Mouse (Mus musculus): ENCODE data around the gene Nipsnap1.

The Nipsnap1 gene

DNA sequence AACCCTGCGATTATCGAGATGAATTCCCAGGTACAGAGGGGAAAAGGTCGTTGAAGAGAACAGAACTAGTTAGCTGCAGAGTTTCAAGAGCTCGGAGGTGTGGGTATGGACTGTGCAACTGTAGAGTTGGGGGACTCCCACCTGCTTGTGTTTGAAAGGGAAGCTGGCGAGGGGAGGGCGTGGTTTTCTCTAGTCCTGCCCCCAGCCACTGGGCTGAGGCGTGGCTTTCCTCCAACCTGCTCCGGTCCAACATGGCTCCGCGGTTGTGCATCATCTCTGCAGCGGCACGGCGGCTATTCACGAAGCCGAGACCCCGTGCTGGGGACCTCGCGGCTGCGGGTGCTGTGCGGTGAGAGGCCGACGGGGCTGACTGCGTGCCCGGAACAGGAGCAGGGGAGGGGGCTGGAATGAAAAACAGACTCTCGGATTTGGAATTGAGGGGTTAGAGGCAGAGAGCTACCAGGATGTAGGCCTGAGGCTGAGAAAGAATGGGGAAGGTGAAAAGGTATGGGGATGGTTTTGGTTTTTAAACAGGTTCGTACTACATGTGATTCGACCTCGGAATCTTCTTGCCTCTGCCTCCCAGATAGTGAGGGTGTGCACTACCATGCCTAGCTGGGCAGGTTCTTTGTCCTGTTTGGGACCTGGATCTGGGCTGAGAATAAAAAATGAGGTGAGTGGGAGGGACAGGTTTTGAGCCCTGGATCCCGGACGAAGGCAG is at the start of gene Nipsnap1:
Gene Nipsnap1, plus strand, starts transcription at position 197 of the 721 bp plus-strand sequence.
- under 1% methylated on average over 30 of the region's 30 CpGs for WGBS

DNA sequence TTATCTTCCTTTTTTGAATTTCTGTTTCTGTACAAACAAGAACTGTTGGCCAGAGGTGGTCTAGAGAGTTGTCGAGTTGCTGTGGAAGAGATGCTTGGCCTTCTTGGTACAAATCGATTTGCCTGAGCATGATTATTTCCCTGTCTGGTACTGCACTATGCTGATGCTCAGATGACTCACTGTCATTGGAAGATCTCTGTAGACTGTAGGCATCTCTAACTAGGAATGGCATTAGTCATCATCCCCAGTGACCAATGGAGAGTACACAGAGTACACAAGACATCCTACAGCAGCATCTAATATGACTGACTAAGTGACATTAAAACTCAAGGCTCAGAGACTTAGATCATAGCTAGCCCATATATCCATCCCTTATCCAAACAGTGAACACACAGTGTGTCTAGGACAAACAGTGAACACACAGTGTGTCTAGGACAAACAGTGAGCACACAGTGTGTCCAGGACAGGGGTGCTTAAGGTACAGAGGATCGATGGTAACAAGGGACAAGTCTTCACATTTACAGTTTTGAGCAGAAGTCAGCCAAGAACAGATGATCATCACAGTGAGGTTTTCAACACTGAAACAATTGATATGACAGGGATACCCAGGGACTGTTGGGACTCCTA is 47.5 kb upstream of the Nipsnap1 start:
- 82% methylated on average over 3 of the region's 3 CpGs for WGBS

DNA sequence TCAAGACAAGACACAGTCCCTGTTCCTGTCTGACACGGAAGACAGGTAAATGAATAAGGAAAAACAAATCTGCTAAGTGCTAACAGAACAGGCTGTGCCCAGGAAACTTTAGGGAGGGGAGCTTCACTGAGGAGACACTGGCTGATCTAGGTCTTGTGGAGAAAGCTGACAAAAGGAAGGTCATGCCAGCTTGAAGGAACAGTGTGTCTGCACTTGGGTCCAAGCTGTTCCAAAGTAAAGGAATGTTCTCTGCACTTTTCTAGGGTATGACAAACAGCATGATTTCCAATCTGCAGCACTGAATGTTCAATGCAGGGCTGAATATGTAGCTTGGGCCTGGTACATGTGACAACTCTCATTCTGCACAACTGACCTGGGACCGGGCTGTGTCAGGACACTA is 45.8 kb upstream of the Nipsnap1 start:
- 79% methylated on average over 2 of the region's 2 CpGs for WGBS

DNA sequence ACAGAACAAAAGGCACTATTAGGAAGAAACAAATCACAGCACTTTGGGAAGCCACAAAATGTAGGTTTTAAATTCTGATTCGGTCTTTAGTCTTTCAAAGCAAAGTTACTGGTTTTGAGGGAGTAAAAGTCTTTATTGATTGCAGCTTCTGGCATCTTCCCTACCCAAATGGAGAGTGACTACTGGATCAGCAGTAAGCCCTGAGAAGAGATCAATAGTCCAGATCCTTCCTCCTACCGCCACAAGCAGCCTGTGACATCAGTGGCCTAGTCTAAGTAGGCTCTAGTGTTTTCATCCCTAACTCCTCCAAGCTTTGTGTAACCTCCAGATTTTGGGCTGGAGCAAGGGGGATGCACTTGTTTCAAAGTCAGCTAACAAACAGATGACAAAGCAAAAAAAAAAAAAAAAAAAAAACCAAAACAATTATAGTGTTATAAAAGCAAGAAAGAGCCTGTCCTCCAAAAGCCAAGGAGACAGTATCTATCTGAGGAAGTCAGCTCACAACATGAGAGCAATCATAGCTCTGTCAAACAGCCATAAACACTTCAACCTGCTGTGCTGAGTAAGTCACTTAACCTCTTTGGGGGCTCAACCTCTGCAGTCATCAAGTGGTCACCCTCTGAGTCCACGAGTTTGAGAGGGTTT is 40.3 kb upstream of the Nipsnap1 start:
- 80% methylated on average over 3 of the region's 3 CpGs for WGBS

DNA sequence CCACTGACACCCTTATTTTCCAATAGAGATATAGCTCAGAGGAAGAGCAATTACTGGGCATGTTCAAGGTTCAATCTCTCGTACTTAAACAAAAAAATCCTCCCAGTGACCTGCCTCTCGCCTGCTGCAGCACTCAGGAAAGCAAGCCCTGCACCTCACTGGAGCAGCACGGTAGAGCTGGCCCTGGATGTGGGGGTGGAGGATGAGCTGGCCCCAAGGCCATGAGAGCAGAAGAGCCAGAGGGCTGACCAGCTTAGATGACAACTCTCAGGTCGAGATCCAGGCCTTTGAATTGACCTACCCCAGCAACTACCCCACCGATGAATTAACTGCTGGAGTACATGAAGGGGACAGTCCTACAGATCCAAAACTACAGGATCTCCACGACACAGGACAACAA is 38.3 kb upstream of the Nipsnap1 start:
- 83% methylated on average over 6 of the region's 6 CpGs for WGBS

DNA sequence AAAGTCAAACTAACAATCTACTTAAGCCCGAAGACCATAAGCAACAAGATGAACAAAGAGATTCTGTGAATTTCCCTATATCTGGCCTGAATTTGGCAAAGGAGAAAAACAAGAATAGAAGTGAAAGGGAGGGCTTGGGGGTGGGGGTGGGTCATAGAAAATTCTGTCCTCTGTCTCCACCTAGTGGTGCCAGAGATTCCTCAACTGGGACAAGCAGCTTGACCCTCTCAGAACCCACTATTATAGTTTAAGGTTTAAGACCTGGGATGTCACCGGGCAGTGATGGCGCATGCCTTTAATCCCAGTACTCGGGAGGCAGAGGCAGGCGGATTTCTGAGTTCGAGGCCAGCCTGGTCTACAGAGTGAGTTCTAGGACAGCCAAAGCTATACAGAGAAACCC is 37.0 kb upstream of the Nipsnap1 start:
- WGBS = 50% methylated on average over 6 of the region's 6 CpGs

DNA sequence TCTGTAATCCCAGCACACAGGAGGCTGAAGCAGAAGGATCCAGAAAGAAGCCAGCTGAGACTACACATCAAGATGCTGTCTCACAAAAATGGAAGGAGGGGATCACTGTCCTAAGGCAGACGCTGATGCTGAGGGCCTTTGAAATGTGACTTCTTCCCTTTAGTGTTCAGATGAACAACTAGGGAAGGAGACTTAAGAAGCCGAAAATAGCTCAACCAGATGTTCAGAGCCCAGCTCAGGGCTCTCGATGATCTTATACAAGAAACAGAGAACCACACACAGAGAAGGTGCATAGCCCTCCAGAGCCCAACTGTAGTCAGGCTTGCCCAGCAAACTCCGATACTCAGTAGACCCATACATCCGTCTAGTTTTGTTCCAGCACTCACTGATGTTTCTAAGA is 36.4 kb upstream of the Nipsnap1 start:
- WGBS = 55% methylated on average over 5 of the region's 5 CpGs

DNA sequence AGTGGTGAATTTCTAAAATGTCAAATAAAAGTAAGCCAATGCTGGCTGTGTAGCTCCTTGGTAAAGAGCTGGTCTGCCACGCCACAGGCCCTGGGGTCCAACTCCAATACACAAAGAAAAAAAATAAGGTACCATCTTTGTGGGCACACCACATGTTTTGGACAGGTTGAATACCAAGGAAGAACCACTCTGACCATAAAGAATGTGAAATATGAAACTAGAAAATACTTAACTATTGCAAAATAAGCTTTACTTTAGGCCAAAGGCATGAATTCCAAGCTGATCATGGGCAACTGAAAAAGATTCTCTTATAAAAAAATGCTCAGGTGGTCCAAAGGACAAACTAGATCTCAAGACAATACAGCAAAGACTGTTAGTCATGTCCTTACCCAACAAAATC is 35.5 kb upstream of the Nipsnap1 start:
- WGBS = 90% methylated on average over 1 of the region's 1 CpGs

DNA sequence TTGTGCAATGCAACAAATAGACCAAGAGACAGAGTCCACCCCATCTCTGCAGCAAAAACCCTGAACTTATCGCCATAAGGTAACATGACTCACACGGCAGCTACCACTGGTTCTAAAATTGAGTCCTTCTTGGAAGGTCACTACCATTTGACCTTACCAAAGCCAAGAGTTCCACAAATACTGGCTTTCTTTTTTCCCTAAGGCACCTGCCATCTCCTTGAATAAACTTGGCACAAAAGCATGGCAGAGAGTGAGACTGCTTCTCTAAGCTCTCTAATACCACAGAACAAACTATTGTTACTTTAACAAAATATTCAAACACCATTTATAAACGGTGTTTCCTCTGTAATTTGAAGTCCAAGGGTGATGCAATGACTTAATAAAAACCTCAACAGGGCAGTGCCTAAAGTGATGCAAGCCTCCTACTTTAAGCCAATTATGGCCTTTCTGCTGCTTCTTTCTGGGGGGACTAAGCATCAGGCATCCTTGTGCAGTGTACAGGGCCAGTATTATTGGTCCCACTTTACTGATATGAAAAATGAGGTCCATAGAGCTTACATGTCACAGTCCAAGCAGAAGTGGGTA is 32.7 kb upstream of the Nipsnap1 start:
- 57% methylated on average over 3 of the region's 3 CpGs for WGBS

DNA sequence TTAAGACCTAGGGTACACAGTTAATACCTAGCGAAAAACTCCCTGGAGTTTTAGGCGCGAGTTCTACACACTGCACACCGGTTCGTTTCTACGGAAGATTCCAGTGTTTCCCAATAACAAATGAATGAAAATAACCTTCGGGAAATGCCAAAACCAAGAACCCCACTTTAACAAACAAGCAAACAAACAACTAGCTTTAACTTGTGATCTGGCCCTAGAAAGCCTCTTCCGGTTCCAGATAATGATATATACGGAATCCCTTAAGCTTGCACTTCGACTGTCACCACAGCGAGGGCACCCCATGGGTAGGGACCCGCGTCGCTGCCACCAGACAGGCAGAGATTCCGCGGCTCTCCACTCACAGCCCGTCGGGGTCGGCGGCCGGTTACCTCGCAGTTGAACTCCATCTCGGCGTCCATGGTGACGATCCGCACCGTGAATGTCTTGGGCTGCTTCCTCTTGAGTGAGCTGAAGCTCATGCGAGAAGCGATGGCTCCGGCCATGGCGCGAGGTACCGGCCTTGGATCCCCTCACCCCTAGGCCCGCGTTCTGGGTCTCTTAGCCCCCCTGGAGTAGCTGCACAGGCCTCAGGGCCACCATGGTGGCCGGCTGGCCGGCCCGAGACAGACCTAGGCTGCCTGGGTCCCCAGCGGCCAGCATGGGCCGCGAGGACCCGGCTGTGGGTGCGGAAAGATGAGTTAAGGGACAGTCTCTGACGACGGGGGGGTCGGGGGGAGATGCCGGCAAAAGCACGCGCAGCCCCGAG is 25.1 kb upstream of the Nipsnap1 start:
- 1% methylated on average over 50 of the region's 50 CpGs for WGBS

DNA sequence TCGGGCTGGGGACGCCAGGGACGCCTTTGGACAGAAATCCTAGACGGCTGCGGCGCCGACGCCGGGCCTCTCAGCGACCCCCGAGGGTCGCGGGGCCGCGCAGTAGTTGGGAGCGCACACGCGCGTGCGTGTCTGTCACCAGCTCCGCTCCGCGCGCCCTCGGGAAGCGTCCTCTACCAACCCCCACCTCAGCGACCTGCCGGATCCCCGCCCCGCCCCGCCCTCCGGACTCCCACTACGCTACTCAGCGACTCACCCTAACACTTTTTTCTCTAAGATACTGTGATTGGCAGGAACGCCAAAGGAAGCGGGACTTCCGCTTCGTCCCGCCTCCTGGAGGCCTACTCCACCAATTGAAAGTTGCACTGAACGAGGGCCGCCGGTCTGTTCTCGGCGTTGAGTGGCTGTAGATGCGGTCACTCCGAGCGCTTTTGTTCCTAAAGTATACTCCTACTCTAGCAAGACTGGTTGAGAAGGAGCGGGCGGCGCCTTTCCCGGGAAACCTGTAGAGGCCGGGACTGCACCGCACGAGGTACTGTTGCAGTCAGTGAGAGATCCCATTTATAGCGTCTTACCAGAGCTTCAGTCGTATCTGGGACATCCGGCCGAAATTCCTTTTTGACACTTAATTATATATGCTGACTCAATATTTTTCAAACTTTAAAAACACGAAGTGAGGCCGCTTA is 24.4 kb upstream of the Nipsnap1 start, which contains the start of gene Nf2:
Gene Nf2, minus strand, starts transcription at position 279 of the 686 bp plus-strand sequence.
- under 1% methylated on average over 58 of the region's 60 CpGs for WGBS

DNA sequence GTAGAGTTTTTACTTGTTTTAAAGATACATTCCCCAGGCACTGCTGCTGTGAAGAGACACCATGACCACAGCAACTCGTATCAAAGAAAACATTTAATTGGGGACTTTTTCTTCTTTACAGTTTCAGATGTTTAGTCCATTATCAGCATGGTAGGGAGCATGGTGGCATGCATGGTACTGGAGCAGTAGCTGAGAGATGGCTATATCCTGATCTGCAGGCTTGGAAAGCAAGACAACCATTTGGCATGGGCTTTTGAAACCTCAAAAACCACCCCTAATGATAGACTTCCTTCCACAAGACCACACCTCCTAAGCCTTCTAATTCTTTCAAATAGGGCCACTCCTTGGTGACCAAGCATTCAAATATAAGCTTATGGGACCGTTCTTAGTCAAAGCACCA is 23.3 kb upstream of the Nipsnap1 start:
- 88% methylated on average over 2 of the region's 2 CpGs for WGBS

DNA sequence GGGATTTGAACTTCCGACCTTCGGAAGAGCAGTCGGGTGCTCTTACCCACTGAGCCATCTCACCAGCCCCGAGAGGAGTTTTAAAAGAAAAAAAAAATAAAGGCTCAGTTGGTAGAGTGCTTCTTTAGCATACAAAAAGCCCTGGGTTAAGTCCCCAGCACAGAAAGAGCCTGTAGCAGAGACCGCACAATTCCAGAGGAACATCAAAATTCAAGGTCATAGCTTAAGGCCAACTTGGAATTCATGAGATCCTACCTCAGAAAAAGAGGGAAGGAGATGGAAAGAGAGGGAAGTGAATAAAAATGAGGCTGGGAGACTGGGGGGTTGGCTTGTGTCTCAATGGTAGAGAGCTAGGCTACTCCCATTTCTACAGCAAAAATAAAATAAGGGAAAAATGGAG is 19.6 kb upstream of the Nipsnap1 start:
- WGBS = 96% methylated on average over 5 of the region's 5 CpGs

DNA sequence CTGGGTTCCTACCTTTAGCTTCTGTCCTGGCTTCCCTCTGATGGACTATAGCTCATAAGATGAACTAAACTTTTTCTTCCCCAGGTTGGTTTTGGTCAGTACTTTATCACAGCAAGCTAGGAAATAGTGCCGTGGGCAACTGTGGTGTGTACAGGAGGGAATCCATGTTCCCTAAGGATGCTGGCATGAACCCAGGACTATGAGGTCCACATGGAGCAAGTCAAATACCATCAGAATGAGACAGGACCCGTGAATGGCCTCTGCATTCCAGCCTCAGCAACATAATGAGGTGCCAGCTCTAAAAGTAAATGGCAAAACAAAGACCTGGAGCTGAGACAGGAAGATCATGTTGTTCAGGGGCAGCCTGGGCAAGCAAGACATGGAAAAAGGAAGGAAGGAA is 15.3 kb upstream of the Nipsnap1 start:
- 67% methylated on average over 2 of the region's 2 CpGs for WGBS

DNA sequence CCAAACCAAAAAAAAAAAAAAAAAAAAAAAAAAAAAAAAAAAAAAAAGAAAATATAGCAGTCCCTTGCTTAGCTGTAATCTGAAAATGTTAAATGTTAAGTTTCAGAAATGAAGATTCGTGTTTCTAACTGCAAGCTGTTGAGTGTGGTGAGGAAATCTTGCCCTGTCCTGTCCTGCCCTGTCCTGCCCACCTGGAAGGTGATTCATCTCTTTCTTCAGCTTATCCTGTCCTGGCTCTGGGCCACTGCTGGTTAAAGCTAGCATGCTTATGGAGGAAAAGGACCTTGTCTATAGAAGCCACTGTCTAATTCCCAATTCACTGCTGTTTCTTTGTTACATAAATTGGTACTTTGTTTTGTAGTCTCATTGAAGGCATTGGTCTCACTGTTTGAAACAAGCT is 12.8 kb upstream of the Nipsnap1 start:
- 58% methylated on average over 1 of the region's 1 CpGs for WGBS

DNA sequence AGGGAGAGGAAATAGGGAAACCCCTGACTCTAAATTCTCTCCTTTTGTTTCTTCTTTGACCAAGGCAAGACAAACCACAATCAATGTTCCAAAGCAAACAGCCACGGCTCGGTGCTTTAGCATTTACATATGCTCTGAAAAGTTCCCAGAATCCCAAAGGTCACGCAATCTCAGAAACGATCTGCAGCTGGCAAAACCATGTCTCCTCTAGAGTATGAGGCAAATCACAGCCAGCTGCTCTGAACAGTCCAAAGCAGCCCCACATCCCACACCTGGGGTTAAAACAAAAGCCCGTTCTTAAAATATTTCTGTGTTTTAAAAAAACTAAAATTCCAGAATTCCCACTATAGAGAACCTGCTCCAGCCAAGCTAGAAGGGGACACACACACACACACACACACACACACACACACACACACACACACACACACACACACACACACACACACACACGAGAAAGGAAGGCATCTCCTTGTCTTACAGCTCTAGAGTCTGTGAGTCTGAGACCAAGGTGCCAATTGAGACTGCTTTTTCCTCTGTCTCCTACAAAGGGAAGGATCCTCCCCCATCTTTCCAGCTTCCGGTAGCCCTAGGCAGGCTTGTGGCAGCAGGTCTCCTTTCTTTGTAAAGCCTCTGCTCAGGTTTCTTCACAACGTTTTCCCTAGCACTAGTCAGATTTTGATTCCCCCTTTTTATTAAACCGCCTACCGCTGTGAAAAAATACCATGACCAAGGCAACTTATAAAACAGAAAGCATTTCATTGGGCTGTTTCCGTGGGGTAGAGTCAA is 11.7 kb upstream of the Nipsnap1 start:
- WGBS = 55% methylated on average over 11 of the region's 11 CpGs

DNA sequence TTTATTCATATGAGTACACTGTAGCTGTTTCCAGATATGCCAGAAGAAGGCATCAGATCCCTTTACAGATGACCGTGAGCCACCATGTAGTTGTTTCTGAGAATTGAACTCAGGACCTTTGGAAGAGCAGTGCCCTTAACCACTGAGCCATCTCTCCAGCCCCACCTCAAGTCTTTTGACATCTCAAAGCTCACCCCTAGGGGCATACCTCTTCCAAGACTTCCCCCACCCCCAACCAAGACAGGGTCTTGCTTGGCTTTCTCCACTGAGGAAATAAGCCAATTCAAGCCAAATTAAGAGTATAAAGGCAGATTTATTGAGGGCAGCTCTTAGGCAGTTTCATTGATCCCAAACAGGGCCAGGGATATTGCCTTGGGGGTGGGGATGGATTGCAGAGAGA is 11.0 kb upstream of the Nipsnap1 start:
- WGBS = 89% methylated on average over 1 of the region's 1 CpGs

DNA sequence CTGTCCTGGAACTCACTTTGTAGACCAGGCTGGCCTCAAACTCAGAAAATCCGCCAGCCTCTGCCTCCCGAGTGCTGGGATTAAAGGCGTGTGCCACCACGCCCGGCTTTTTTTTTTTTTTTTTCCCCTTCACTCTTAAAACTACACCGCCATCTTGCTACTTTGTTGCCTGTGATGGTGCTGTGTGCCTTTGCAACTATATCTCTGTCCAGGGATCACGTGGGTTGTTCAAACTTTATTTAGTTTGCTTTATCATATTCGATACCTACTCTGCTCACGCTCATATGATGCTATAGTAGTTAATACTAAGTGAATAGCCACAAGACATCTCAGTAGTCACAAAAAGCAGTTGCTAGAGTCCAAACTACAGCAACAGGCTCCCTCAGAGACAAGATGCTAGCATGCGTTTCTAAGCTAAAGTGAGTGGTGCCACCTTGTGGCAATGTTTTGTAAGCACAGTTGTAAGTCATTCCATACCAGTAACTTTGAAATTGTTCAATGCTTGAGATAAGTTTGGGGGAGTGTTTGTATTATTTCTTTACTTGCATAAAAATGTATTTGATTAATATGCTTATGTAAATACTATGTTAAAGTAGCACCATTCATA is 8.0 kb upstream of the Nipsnap1 start:
- 30% methylated on average over 10 of the region's 10 CpGs for WGBS

DNA sequence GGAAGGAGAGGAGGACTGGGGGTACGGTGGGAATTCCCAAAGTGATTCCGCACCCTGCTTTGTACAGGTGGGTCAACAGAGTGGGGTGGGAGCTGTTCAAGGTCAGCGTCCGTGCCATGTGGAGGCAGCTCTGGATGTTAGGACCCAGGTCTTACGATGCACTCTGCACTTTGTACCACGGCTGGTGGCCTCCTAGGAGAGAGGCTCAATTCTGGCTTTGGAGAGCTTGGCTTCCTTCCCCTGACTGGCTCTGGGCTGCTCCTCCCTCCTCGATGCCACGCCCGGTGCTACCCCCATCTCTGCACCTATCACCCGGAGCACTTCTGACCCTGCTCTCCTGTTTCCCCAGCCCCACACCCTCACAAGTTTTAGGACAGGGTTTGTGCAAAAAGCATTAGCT is 800 bp downstream of the Nipsnap1 start:
- 4% methylated on average over 10 of the region's 10 CpGs for WGBS

DNA sequence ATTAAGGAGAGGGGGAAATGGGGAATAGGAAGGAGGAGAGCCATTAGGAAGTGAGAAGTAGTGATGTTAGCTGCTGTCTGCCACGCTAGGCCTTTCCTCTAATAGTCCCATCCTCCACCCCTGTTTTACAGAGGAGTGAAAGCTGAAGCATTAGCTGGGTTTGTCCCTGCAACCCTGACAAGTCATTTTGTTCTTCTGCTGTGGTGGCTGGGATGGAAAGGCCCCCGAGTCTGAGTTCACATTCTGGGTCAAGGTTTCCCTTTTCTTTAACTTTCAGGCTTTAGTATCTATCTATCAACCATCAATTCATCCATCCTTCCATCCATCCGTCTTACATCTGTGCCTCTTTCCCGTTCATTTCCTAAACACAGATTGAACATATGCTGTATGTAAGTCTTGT is 7.3 kb downstream of the Nipsnap1 start:
- WGBS = 83% methylated on average over 4 of the region's 4 CpGs
